Mouse (Mus musculus) kidney, postnatal 25 days (tissue): ENCODE data around the gene Trim41.
A peak's percentile ranks its signal among the peaks of the same experiment; 100 is the strongest.
"Not testable (repeated sequence)": the region's sequence is repeated elsewhere in the genome, so short reads cannot be mapped to it uniquely, and the experiment has no call there.

ENCODE experiments used
- DNase-seq, 2 experiments: peaks; one replicate each; pipeline ENCODE4 v3.0.0; 2021; ENCODE audit warnings: mixed read lengths in 2 of 2

Gene Trim41

DNA sequence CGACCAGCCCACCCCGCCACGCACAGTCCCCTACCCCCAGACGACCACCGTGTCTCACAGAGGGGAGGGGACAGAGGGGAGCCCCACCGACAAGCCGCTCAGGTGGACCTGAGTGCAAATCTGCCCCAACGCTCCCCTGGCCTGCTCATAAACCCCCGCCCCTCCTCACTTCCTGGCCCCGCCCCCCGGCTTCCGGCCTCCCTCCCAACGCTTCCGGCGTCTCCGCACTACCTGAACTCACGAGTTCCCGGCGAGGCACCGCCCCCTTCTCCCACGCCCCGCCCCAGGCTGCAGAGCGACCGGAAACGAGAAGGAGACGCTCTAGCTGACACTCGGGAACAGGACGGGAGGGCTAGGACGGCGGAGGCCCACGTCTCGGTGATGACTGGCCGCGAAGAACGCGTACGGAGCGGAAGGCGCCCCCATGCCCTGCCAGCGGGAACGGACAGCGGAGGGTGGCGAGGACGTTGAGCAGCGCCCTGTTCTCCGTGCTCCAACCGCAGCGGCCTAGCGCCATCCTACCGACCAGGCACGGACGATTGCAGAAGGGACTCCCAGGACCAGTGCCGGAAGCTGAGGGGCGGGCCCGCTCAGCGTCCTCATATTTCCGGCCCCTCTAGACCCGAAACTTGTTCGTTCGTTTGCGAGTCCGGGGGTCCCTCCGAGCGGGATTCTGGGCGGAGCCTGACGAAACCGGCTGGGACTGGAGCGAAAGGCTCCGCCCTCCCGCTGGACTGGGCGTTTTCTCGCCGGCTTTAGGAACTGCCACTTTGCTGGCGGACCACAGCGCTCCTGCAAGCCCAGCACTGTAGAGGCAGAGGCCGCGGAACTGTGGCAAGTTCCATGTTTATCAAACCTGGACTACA is at the start of gene Trim41:
TSS of gene Trim41 (minus strand) at position 554 of the 866 bp plus-strand sequence.
- DNase-seq: peak; percentile 99 to 100

DNA sequence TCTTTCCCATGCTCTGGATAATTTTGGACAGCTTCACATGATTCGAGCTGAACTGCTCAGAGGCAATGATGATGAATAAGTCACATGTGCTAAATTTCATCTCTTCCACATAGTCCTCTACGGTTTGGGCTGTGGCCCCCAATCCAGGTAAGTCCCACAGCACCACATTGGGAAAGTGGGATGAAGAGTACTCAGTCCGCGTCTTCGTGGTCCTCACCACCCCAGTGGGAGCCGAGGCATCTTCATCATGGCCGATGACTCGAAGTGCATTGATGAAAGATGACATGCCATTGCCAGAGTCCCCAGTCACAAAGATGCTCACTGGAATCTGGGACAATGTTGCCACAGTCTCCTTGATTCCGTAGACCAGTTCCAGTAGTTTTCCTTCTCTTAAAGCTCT is 49.3 kb upstream of the Trim41 start:
- DNase-seq: no peak

DNA sequence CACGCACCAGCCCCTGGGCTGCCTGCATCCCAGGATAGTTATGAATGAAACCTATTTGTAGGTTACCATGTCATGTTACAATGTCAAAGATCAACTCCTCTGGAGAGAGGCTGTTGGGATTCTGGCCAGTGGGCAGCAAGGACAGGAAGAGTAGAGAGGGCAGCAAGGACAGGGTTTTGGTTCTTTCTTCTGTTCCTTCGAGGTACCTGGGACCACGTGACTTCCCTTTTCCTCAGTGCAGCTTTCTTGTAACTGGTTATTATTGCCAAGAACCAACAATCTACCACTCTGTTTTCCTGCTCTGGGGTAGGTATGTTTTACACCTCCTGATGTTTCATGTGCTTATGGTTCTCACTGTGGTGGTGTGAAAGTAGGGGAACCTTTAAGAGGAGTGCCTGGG is 46.7 kb upstream of the Trim41 start:
- DNase-seq: no peak

DNA sequence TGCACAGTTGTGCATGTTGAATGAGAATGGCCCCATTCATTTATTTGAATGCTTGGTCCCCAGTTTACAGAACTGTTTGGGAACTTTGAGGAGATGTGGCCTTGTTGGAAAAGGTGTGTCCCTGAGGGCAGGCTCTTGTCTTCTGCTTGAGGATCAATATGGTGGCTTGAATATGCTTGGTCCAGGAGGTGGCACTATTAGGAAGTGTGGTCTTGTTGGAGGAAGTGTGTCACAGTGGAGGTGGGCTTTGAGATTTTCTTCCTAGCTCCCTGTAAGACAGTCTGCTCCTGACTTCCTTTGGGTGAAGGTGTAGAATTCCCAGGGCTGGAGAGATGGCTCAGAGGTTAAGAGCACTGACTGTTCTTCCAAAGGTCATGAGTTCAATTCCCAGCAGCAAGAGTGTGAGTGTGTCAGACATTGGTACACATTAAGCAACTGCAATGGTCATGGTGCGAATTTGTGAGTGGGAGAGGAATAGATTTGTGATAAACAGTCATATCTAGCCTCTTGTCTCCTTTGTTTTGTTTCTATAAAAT is 45.7 kb upstream of the Trim41 start:
- DNase-seq: no peak

DNA sequence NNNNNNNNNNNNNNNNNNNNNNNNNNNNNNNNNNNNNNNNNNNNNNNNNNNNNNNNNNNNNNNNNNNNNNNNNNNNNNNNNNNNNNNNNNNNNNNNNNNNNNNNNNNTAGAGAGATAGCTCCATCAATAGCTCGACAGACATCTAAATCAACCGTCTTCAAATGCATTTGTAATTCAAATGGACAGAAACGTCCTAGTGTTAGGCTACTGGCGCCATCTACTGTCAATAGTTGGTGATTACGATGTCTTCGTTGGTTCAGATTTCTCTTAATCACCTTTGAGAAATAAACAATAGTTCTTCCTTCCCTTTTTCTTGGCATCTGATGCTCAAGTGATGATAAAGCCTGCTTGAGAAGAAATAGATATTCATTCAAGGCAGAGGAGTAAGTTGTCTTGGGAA is 41.9 kb upstream of the Trim41 start:
- peak in 1 of 2 experiments; percentile 85 for DNase-seq

DNA sequence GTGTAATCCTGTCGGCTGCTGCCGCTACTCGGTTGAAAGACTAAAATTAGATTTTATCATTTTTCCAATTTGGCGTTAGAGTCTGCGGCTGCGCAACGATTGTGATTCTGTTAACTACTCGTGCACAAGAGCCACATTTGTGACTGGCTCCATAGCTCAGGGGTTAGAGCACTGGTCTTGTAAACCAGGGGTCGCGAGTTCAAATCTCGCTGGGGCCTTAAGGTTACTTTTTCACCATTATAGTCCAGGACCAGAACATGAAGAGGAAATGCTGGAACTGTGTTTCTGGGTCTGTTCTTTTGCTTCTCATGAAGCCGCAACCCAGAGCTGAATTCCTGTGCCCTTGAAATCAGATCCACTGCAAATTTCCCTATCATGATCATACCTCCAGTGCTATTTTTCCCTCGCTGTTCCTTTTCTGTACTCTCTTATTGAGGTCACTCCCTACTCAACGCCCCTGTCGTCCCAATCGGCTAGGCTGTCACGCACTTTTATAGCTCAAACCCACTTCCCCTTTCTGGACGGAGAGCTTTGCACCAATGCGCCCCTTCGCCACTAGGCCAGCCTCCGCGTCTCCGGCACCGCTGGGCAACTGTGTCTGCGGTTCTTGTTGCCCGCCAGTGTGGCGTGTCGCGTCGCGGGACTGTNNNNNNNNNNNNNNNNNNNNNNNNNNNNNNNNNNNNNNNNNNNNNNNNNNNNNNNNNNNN is 36.5 kb upstream of the Trim41 start:
- DNase-seq: peak; percentile 87 to 92

DNA sequence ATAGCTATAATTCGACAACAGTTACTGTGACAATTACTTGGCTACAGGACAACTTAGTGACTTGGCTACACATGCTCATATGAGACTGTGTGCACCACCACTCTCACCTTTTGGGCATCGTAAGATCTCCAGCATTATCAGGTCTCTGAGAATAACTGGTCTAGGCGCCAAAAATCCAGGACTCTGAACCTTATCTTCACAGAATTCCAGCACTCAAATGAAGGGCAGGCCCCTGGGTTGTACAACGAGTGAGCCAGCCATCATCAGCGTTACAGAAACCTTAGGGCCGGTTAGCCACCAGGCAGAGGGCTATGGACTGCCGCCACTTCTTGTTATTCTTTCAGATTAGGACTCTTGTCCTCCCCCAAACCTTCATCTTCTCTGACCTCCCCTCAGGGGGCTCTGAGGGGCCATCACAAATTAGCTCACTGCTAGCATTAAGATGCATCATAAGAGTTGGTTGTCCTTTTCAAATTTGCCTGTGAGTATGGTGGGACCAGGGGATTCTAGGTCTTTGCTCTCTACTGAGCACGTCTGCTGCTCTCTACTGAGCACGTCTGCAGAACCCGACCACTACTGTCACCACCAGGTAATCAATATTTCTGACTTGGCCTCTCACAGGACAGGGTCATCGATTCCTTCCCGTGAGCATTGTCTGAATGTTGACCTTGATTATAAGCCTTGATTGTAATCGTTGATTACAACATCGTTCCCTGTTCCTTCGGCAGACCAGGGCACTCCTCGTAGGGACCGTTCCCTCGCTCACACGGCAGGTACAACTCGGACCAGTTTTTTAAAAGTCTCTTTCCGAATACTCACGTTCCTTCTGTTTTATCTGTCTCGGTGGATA is 35.7 kb upstream of the Trim41 start:
- no peak for DNase-seq

DNA sequence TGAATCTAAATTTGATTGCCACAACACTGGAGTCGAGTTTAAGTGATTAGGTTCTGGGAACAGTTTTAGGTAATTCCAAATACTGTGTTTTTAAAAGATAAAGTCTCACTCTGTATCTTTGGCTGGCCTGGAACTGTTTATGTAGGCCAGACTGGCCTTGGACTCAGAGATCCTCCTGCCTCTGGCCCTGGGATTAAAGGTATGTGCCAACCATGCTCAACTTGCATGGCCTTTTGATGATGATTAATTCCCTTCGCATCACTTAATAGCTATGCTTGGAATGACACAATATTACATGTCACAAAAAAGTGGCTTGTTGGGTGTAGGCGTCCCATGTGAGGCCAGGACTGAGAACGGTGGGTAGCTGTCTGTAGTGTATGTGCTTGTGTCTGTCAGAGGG is 35.0 kb upstream of the Trim41 start:
- DNase-seq: no peak

DNA sequence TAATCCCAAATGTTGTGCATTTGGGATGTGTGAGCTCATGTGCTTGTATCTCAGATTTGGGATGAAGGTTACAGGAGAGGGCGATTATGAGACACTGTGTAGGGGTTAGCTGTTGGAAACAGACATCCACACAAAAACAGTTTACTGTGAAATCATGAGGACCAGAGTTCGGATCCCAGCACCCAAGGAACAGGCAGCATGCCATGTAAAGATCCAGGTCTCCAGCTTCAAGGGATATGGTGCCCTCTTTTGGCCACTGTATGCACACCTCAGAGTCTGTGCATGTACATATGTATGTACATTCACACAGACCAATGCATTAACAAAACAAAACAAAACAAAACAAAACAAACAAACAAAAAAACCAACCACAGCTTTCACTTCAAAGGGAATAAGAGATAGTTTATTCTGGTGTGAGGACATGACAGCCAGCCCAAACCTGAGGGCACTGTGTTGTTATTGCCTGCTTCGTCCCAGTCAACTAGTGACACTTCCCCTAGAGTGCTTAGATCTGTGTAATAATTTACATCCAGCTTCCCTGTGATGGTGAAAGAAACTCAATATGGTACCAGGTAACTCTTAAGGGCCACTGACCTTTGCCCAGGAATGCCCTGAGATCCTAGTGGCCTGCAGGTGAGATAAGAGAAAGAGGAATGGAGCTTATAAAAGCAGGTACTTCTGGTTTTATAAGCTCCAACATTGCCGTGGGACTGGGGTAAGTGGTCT is 34.3 kb upstream of the Trim41 start:
- peak in 1 of 2 experiments; percentile 21 for DNase-seq

DNA sequence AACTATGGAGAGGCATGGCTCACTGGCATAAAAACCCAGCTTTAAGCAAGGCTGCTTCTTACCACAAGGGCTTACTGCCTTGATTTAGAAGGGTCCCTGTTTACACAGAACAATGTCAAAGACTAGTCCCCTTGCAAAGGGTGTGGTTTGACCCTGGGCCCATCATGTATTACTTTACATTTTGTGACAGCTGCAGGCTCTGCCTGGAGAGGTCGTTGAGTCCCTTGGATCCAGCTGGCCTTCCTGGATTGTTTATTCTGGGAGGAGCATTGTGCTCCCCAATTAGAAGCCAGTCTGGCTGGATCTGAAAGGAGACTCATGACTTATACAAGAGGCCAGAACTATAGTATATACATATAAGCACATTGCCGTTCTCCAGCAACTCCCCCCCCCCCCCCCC is 33.1 kb upstream of the Trim41 start:
- DNase-seq: no peak

DNA sequence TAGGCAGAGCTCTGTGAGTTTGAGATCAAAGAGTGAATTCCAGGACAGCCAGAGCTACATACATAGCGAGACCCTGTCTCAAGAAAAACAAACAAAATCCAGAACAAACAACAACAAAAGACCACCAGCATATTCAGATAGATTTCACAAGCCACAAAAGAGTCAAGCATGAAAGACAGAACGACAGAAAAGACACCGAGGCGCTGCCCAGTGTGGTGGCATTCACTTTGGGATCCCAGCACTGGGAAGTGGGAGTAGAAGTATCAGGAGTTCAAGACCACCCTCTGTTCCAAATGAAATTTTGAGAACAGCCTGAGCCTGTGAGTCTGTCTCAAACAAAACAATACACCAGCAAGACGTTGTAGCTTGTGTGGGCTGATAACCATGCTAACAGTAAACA is 29.7 kb upstream of the Trim41 start:
- DNase-seq: no peak

DNA sequence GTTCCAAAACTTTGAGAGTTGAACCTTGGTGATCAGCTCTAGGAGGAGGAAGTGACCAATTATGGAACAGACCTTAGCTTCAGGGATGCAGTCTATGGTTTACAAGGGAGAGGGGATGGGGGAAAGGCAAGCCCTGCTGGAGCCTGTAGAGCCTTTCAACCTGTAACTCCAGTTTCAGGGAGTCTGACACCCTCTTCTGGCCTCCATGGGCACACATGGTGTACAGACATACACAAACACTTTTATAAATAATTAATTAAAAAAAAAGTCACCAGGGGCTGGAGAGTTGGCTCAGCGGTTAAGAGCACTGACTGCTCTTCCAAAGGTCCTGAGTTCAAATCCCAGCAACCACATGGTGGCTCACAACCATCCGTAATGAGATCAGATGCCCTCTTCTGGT is 29.2 kb upstream of the Trim41 start:
- not testable (repeated sequence) for DNase-seq

DNA sequence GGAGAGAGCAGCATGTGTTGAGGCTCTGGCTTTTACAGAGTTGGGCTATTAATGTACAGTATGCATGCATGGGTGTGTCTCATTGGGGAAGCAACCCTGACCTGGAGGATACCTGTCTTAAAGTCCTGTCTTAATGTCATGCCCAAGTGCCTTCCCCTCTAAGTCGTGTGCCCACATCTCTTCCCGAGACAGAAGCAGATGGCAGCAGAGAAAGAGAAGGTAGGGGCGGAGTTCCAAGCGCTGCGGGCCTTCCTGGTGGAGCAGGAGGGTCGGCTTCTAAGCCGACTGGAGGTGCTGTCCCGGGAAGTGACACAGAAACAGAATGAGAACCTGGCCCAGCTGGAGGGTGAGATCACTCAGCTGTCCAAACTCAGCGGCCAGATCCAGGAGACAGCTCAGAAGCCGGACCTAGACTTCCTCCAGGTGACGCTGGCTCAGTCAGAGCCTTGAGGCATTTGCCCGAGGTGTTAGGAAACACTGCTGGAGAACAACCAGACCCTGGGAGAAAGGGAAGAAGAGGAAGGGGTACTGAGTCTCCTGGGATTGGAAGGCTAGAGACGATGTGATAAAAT is 28.2 kb upstream of the Trim41 start:
- DNase-seq: peak in 1 of 2 experiments; percentile 16

DNA sequence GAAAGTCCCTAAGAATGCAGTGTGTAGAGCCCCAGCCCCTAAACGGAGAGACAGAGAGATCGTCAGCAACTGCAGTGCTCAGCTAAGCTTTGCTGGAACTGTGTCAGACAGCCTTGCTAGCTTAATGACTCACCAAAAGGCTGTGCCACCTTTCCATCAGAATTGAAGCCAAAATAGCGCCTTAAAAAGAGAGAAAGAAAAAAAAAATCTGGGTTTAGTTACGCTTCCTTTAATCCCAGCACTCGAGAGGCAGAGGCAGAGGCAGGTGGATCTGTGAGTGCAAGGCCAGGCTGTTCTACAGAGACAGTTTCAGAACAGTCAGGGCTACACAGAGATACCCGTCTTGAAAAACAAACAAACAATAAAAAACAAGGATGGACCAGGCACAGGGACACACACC is 27.2 kb upstream of the Trim41 start:
- peak; percentile 56 to 68 for DNase-seq

DNA sequence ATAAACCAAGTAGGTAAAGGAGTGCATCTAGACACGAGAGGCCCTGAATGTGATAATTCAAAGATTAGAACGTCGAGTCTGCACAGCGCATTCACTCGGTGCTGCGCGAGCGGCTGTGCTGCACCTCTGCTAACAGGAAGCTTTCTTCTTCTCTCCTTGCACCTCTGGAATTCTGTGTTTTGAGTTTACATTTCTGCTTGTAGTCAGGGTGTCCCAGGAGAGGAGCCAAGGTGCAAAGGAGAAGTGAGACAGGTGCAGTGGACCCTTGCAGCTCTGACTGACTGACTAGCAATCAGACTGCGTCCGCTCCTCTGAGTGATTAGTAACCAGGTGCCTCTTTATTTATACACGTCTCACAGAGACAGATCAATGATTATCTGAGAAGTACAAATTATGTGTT is 26.0 kb upstream of the Trim41 start:
- DNase-seq: peak; percentile 66 to 89

DNA sequence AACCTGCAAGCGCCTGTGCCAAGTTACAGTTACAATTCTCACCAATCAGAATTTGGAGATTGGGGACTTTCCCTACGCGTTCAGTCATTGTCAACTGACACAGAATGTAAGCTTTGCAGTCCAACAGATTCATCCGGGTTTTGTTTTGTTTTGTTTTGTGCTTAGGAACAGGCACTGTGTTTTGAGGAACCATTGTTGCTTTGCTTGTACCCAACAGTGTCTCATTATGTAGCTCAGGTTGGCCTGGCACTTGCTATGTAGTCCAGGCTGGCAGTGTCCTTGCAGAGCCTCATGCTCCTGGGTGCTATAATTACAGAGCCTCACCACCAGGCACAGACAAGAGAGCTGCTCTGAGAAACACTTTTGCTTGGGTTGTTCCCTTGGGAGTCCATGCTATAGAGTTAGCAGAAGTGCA is 25.2 kb upstream of the Trim41 start:
- DNase-seq: no peak

DNA sequence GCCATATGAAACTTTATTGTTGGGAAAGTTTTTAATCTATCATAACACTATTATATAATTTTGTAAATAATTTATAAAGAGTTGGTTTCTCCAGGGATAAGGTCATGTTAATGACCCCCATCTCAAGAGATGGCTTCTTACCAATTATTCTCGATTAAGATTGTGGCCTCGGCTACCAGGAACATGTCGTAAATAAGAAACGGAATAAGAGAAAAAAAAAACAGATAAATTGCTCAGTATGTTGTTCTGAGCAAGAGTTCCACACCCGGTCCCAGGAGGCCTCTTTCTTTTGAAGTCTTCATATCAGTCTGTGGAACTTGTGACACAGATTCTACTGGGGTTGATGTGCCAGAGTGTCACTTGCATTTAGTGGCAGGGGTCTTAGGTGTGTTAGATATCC is 24.1 kb upstream of the Trim41 start:
- DNase-seq: no peak

DNA sequence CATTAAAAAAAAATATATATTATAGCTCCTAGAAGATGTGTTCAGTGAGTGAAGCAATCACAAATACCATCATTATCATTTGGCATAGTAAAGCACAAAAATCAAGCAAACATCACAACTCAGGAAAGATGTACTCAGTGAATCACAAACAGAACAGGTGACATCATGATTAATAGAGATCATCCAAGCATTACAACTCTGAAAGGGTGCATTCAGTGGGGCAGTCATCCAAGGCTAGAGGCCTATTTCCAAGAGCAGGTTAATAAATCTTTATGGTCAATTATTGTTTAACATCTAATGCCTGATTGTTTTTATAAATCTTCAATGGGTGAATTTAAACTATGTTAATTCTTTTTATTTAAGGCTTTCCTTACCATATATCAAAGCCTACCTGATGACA is 23.7 kb upstream of the Trim41 start:
- DNase-seq: peak; percentile 61 to 80

DNA sequence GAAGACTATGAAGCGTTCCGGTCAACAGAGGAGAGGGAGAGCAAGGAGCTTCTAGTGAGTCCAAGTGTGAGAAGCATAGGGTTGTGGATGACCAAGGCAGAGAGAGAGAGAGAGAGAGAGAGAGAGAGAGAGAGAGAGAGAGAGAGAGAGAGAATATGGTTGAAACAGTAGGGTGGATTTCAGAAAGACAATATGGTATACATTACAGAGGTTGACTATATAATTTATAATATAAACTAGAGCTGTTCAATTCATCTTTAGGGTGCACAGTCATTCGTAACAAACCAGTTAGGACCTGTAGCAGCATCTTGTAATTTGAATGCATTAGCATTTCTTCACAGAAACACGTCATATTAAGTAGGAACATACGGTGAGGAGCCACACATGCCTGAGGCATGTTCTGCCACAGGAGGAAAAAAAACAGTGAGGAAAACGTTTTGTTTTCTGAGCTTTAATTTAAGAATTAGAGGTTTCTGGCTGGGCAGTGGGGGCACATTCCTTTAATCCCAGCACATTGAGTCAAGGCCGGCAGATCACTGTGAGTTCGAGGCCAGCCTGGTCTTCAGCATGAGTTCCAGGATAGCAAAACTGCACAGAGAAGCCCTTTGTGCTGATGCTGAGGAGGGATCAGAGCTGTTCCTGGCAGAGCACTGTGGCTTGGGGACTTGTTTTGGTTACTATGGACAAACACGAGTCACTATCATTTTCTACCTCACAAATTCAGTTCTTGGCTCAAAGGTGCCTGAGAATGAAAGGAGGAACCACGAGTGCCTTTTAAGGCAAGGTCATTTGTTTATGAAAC is 21.9 kb upstream of the Trim41 start:
- DNase-seq: no peak

DNA sequence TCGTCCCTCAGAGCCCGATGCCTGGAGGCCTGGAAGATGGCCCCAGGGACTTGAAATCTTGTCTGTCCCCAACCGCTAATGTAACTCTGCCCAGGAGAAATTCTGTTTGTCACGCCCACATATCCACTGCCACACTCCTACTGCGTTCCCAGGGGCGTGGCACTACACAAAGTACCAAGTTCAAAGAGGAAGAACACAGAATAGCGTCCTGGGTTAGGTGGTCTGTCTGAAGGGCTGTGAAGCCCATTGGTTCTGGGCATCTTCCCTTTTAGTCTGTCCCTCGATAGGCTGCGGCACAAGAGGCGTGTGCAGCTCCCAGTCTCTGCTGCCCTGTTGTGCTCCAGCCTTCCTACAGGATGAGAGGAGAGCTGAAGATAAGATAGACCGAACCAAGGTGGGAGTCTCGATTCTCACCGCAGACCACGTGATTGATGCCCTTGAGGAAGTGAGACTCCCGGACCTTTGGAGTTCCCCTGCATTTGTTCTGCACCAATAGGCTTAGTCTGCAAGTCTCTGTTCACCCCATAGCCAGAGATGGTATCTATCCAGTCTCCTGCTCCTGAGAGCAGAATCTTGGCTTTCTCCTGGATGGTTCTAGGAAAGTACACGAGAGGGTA is 21.1 kb upstream of the Trim41 start:
- peak; percentile 64 to 80 for DNase-seq
